Mouse (Mus musculus): ENCODE measurements around the gene Gm28729.

GRCm38 (mm10) chr9:96491810-96492209 lies 33.3 kb downstream of the Gm28729 start:
- peak; percentile 61 for TF ChIP-seq CTCF (IDR thresholded peaks at IDR 0.05; ENCODE audit: borderline replicate concordance, insufficient read depth, low read length)
- TF ChIP-seq POLR2A (IDR thresholded peaks at IDR 0.05; ENCODE audit: low read depth, low read length) = no peak
